In genomic region chr1:132430818-132431217, GRCm38 (mm10) we compare ENCODE assay signal across 12 mouse cellular contexts. TPM values are rescaled to one million over a fixed set of nuclear protein-coding genes. Genes with fewer than 3 reads are reported as not detected.
DNase-seq lines count a peak whose midpoint lies in the region; ATAC-seq and TF ChIP-seq lines count a peak whose summit lies in the region.
"Had no signal": no experiment of that assay in that cellular context is flagged by ENCODE, and none has a peak within 500 bp of the region (broad histone marks: within the 10 kb centered on the region; RNA-seq: fewer than 3 reads in every experiment).

No protein-coding gene starts in this region.

- TF ChIP-seq CTCF in layer of hippocampus, adult 2 months (conservative IDR thresholded peaks at IDR 0.05) = no peak

- H3K4me1 ChIP-seq in neural tube, embryonic 13.5 days (replicated peaks) = peaks cover 39% of the 10 kb centered on the region
- H3K4me1 ChIP-seq in neural tube, embryonic 15.5 days = peaks cover 26% of the 10 kb centered on the region
- H3K4me1 ChIP-seq in forebrain, embryonic 16.5 days (replicated peaks; ENCODE audit: control insufficient read depth, insufficient read depth, low read length) = peaks cover 29% of the 10 kb centered on the region
- H3K4me1 ChIP-seq in midbrain, embryonic 16.5 days (ENCODE audit: control insufficient read depth, insufficient read depth, low read length) = peaks cover 8% of the 10 kb centered on the region; the same call in 1 of the 2 replicates

- H3K9me3 ChIP-seq in neural tube, embryonic 13.5 days = no peaks in the 10 kb centered on the region
- no peaks in the 10 kb centered on the region for H3K9me3 ChIP-seq in neural tube, embryonic 15.5 days (replicated peaks)
- H3K9me3 ChIP-seq in forebrain, embryonic 16.5 days (ENCODE audit: control insufficient read depth, low read length) = no peaks in the 10 kb centered on the region
- H3K9me3 ChIP-seq in midbrain, embryonic 16.5 days (replicated peaks; ENCODE audit: control insufficient read depth, low read length, poor library complexity, severe bottlenecking) = no peaks in the 10 kb centered on the region
- H3K9me3 ChIP-seq: limb, embryonic 12.5 days had no signal

- ATAC-seq in neural tube, embryonic 13.5 days (ENCODE audit: low read depth) = peak; percentile 71; the same call in 1 of the 2 replicates
- ATAC-seq in neural tube, embryonic 15.5 days (ENCODE audit: low FRiP score) = no peak
- ATAC-seq in forebrain, embryonic 16.5 days = peak; percentile 66
- peak; percentile 70 for ATAC-seq in midbrain, embryonic 16.5 days
- ATAC-seq: inflammation-experienced regulatory T-cells, adult 6 months had no signal

- DNase-seq in layer of hippocampus, adult 2 months (ENCODE audit: low spot score in 2 of 2) = peak in 1 of 2 experiments; percentile 27
- DNase-seq in frontal cortex, postnatal 14 days (ENCODE audit: low spot score in 2 of 2) = no peak
- no peak for DNase-seq in lung, adult 18-20 months
- DNase-seq: lung, embryonic 14.5 days had no signal

- no peak overlapping the region for H3K4me3 ChIP-seq in neural tube, embryonic 13.5 days
- no peak overlapping the region for H3K4me3 ChIP-seq in neural tube, embryonic 15.5 days (replicated peaks)
- no peak overlapping the region for H3K4me3 ChIP-seq in forebrain, embryonic 16.5 days (replicated peaks; ENCODE audit: low read length)
- no peak overlapping the region for H3K4me3 ChIP-seq in layer of hippocampus, adult 2 months
- no peak overlapping the region for H3K4me3 ChIP-seq in midbrain, embryonic 16.5 days (ENCODE audit: low read depth, low read length)
- H3K4me3 ChIP-seq: erythroblast, embryonic 14.5 days; limb, embryonic 12.5 days had no signal

- no peaks in the 10 kb centered on the region for H3K27me3 ChIP-seq in neural tube, embryonic 13.5 days
- H3K27me3 ChIP-seq in neural tube, embryonic 15.5 days (replicated peaks) = no peaks in the 10 kb centered on the region
- H3K27me3 ChIP-seq in forebrain, embryonic 16.5 days (replicated peaks; ENCODE audit: control insufficient read depth, insufficient read depth, low read length) = no peaks in the 10 kb centered on the region
- no peaks in the 10 kb centered on the region for H3K27me3 ChIP-seq in midbrain, embryonic 16.5 days (ENCODE audit: control insufficient read depth, insufficient read depth, low read depth, low read length)
- H3K27me3 ChIP-seq: limb, embryonic 12.5 days had no signal

- H3K36me3 ChIP-seq in neural tube, embryonic 13.5 days = 0 out of 2 replicates have a peak, but pooled peaks cover 4% of the 10 kb centered on the region
- 0 out of 2 replicates have a peak, but pooled peaks cover 4% of the 10 kb centered on the region for H3K36me3 ChIP-seq in neural tube, embryonic 15.5 days
- peaks cover 5% of the 10 kb centered on the region; the same call in 1 of the 2 replicates for H3K36me3 ChIP-seq in forebrain, embryonic 16.5 days (ENCODE audit: control insufficient read depth, insufficient read depth)
- H3K36me3 ChIP-seq in midbrain, embryonic 16.5 days (ENCODE audit: control insufficient read depth, insufficient read depth, low read length) = 0 out of 2 replicates have a peak, but pooled peaks cover 3% of the 10 kb centered on the region

- H3K4me2 ChIP-seq in neural tube, embryonic 13.5 days = no peak overlapping the region
- H3K4me2 ChIP-seq in neural tube, embryonic 15.5 days = no peak overlapping the region
- H3K4me2 ChIP-seq in forebrain, embryonic 16.5 days (ENCODE audit: low read length) = no peak overlapping the region
- H3K4me2 ChIP-seq in midbrain, embryonic 16.5 days (ENCODE audit: low read length) = no peak overlapping the region
- H3K4me2 ChIP-seq: limb, embryonic 12.5 days; lung, embryonic 14.5 days had no signal

- no peak overlapping the region for H3K27ac ChIP-seq in neural tube, embryonic 13.5 days (replicated peaks)
- no peak overlapping the region for H3K27ac ChIP-seq in neural tube, embryonic 15.5 days (replicated peaks)
- H3K27ac ChIP-seq in forebrain, embryonic 16.5 days (ENCODE audit: low read length) = peak overlapping the region; percentile 55
- peak overlapping the region; percentile 53 for H3K27ac ChIP-seq in layer of hippocampus, adult 2 months
- H3K27ac ChIP-seq in midbrain, embryonic 16.5 days (ENCODE audit: low read length) = no peak overlapping the region; the same call in 1 of the 2 replicates
- H3K27ac ChIP-seq: kidney, postnatal 0 days; limb, embryonic 12.5 days had no signal

- no peak overlapping the region for H3K9ac ChIP-seq in neural tube, embryonic 13.5 days
- no peak overlapping the region for H3K9ac ChIP-seq in neural tube, embryonic 15.5 days (replicated peaks)
- no peak overlapping the region for H3K9ac ChIP-seq in forebrain, embryonic 16.5 days (replicated peaks; ENCODE audit: low read depth, low read length)
- no peak overlapping the region for H3K9ac ChIP-seq in midbrain, embryonic 16.5 days (ENCODE audit: low read depth, low read length)
- H3K9ac ChIP-seq: limb, embryonic 12.5 days; lung, embryonic 14.5 days had no signal

- 39% methylated on average over 3 of the region's 3 CpGs for WGBS in neural tube, embryonic 13.5 days
- 25% methylated on average over 3 of the region's 3 CpGs for WGBS in neural tube, embryonic 15.5 days
- WGBS in forebrain, embryonic 16.5 days = 25% methylated on average over 3 of the region's 3 CpGs
- 44% methylated on average over 3 of the region's 3 CpGs for WGBS in midbrain, embryonic 16.5 days

RNA-seq across cellular contexts. Expression of gene Dstyk, which starts 13.5 kb away (rescaled TPM):
- polyA plus RNA-seq in neural tube, embryonic 13.5 days (2015; fragmentation: Nextera tagmentation; extraction: Ambion mirVana) = 9.2 and 9.8 TPM in 2 replicates
- polyA plus RNA-seq in neural tube, embryonic 15.5 days (2015; fragmentation: Nextera tagmentation; extraction: Ambion mirVana) = 8.4 and 9.2 TPM in 2 replicates
- 12.3 and 13.1 TPM in 2 replicates for polyA plus RNA-seq in forebrain, embryonic 16.5 days (2015; fragmentation: Nextera tagmentation; extraction: Ambion mirVana)
- total RNA-seq in layer of hippocampus, adult 2 months (2021) = 10 to 100 TPM; 49.0 to 50.2 TPM
- 10.3 and 10.5 TPM in 2 replicates for polyA plus RNA-seq in midbrain, embryonic 16.5 days (2015; fragmentation: Nextera tagmentation; extraction: Ambion mirVana)

RNA-seq across cellular contexts. Expression of gene Tmcc2, which starts 39.7 kb away (rescaled TPM):
- polyA plus RNA-seq in neural tube, embryonic 13.5 days (2015; fragmentation: Nextera tagmentation; extraction: Ambion mirVana) = 32.2 and 33.9 TPM in 2 replicates
- 28.5 and 33.2 TPM in 2 replicates for polyA plus RNA-seq in neural tube, embryonic 15.5 days (2015; fragmentation: Nextera tagmentation; extraction: Ambion mirVana)
- polyA plus RNA-seq in forebrain, embryonic 16.5 days (2015; fragmentation: Nextera tagmentation; extraction: Ambion mirVana) = 30.4 and 34.9 TPM in 2 replicates
- 100 to 1,000 TPM; 242 to 256 TPM for total RNA-seq in layer of hippocampus, adult 2 months (2021)
- polyA plus RNA-seq in midbrain, embryonic 16.5 days (2015; fragmentation: Nextera tagmentation; extraction: Ambion mirVana) = 33.3 and 38.1 TPM in 2 replicates

RNA-seq across cellular contexts. Expression of gene Rbbp5, which starts 46.3 kb away (rescaled TPM):
- polyA plus RNA-seq in neural tube, embryonic 13.5 days (2015; fragmentation: Nextera tagmentation; extraction: Ambion mirVana) = 48.9 and 49.5 TPM in 2 replicates
- polyA plus RNA-seq in neural tube, embryonic 15.5 days (2015; fragmentation: Nextera tagmentation; extraction: Ambion mirVana) = 42.6 and 42.8 TPM in 2 replicates
- polyA plus RNA-seq in forebrain, embryonic 16.5 days (2015; fragmentation: Nextera tagmentation; extraction: Ambion mirVana) = 55.4 and 59.0 TPM in 2 replicates
- total RNA-seq in layer of hippocampus, adult 2 months (2021) = 10 to 100 TPM; 64.0 to 71.1 TPM
- polyA plus RNA-seq in midbrain, embryonic 16.5 days (2015; fragmentation: Nextera tagmentation; extraction: Ambion mirVana) = 44.8 and 49.6 TPM in 2 replicates

Comparison
In these comparisons a context has a peak if more than half of its experiments do, and no peak if none do; other contexts are left out.
1. H3K27ac ChIP-seq: peak in forebrain, embryonic 16.5 days (single experiment) and layer of hippocampus, adult 2 months (single experiment); none in neural tube, embryonic 13.5 days (single experiment), neural tube, embryonic 15.5 days (single experiment) and midbrain, embryonic 16.5 days (single experiment).